Mouse (Mus musculus) stomach, postnatal 0 days (tissue): ENCODE results near the gene Fnip2. TPM values are rescaled to one million over a fixed set of nuclear protein-coding genes. Genes with fewer than 3 reads are reported as not detected.

ENCODE experiments used
- ATAC-seq: fragments of 200-750 bp; cut with Nextera tagmentation; 2 replicates; pipeline ENCODE4 v1.8.0; 2017; ENCODE audit not compliant: low FRiP score, low TSS enrichment
- DNase-seq: peaks from one replicate; pipeline ENCODE4 v3.0.0-alpha.2; 2016; ENCODE audit warnings: low spot score
- H3K27ac ChIP-seq: fragments of 300-500 bp; sonication (generic); replicated peaks from 2 replicates; pipeline ENCODE4 v1.5.1; 2014; ENCODE audit warnings: mild to moderate bottlenecking, control low read depth
- H3K27me3 ChIP-seq: fragments of 300-500 bp; sonication (generic); 2 replicates; pipeline ENCODE4 v1.6.1; 2014; ENCODE audit warnings: low read length; ENCODE audit not compliant: control insufficient read depth, insufficient read depth
- H3K36me3 ChIP-seq: fragments of 300-500 bp; sonication (generic); 2 replicates; pipeline ENCODE4 v1.6.1; 2014; ENCODE audit warnings: low read length, mixed read lengths; ENCODE audit not compliant: control insufficient read depth, insufficient read depth
- H3K4me1 ChIP-seq: fragments of 300-500 bp; sonication (generic); replicated peaks from 2 replicates; pipeline ENCODE4 v1.6.1; 2014; ENCODE audit warnings: antibody characterized with exemption; ENCODE audit not compliant: control insufficient read depth, insufficient read depth
- H3K4me2 ChIP-seq: fragments of 300-500 bp; sonication (generic); replicated peaks from 2 replicates; pipeline ENCODE4 v1.6.1; 2014; ENCODE audit warnings: low read depth, mild to moderate bottlenecking, control low read depth, moderate library complexity
- H3K4me3 ChIP-seq: fragments of 300-500 bp; sonication (generic); 2 replicates; pipeline ENCODE4 v1.5.1; 2014; ENCODE audit warnings: low read depth, low read length, control low read depth
- H3K9ac ChIP-seq: fragments of 300-500 bp; sonication (generic); 2 replicates; pipeline ENCODE4 v1.6.1; 2014; ENCODE audit warnings: mild to moderate bottlenecking, low read length, control low read depth, mixed read lengths
- H3K9me3 ChIP-seq: fragments of 300-500 bp; sonication (generic); 2 replicates; pipeline ENCODE4 v1.6.1; 2016; ENCODE audit warnings: low read length; ENCODE audit not compliant: control insufficient read depth
- CTCF ChIP-seq: IDR thresholded peaks from 2 replicates; pipeline ENCODE4 v1.5.1; 2016; ENCODE audit warnings: antibody characterized with exemption, low read depth, mild to moderate bottlenecking, moderate library complexity
- EP300 ChIP-seq: optimal IDR thresholded peaks from 2 replicates; pipeline ENCODE3; 2016; ENCODE audit warnings: antibody characterized with exemption
- WGBS: fragments of 180-500 bp; shearing (Covaris S2); extraction: QIAGEN DNeasy Blood & Tissue Kit; methylation state at CpG from one replicate; pipeline ENCODE4 v1.1.7; 2014; 5-methylcytosine and 5-hydroxymethylcytosine counted together
- polyA plus RNA-seq: library from polyadenylated mRNA; unstranded; fragments of >200 nt; fragmentation: Nextera tagmentation; extraction: Ambion mirVana; gene quantifications from 2 replicates; pipeline ENCODE4 v1.2.1, GENCODE M21; 2015

Fnip2 gene
- polyA plus RNA-seq, 1 experiment from 2014 or later: 2.5 TPM

GRCm38 (mm10) chr3:79527521-79527920, 40.1 kb downstream of the Fnip2 start:
- DNase-seq (no peak), ATAC-seq (no peak)
- TF ChIP-seq EP300: no peak
- TF ChIP-seq CTCF: no peak
- no peak overlapping the region for H3K9ac ChIP-seq
- H3K36me3 ChIP-seq: no peaks in the 10 kb centered on the region
- H3K9me3 ChIP-seq: no peaks in the 10 kb centered on the region
- no peak overlapping the region for H3K4me2 ChIP-seq
- 0 out of 2 replicates have a peak overlapping the region, but pooled peaks have one; percentile 18 for H3K27ac ChIP-seq
- no peak overlapping the region for H3K4me3 ChIP-seq
- 78% methylated on average over 3 of the region's 3 CpGs for WGBS
- H3K4me1 ChIP-seq: peaks cover 4% of the 10 kb centered on the region; the same call in 1 of the 2 replicates
- H3K27me3 ChIP-seq: no peaks in the 10 kb centered on the region

GRCm38 (mm10) chr3:79523349-79523748, 44.2 kb downstream of the Fnip2 start:
- Histone ChIP-seq H3K4me1 (peaks cover 15% of the 10 kb centered on the region), H3K27me3 (no peaks in the 10 kb centered on the region)
- peak; percentile 87 for ATAC-seq

GRCm38 (mm10) chr3:79519862-79520261, 47.7 kb downstream of the Fnip2 start:
- H3K36me3 ChIP-seq: no peaks in the 10 kb centered on the region
- no peaks in the 10 kb centered on the region for H3K27me3 ChIP-seq
- H3K27ac ChIP-seq: no peak overlapping the region
- TF ChIP-seq EP300: no peak
- no peak overlapping the region for H3K4me2 ChIP-seq
- H3K4me3 ChIP-seq: no peak overlapping the region
- H3K4me1 ChIP-seq: peaks cover 11% of the 10 kb centered on the region
- WGBS: 58% methylated on average over 9 of the region's 9 CpGs
- no peak overlapping the region for H3K9ac ChIP-seq
- DNase-seq (no peak), ATAC-seq (no peak)
- H3K9me3 ChIP-seq: no peaks in the 10 kb centered on the region

More at GRCm38 (mm10) chr3:79523349-79523748, 44.2 kb downstream of the Fnip2 start:
- H3K9me3 ChIP-seq: no peaks in the 10 kb centered on the region
- H3K4me3 ChIP-seq: no peak overlapping the region
- no peak overlapping the region for H3K4me2 ChIP-seq
- peak; percentile 57 for DNase-seq
- no peak overlapping the region for H3K9ac ChIP-seq
- 39% methylated on average over 4 of the region's 4 CpGs for WGBS
- TF ChIP-seq EP300 (no peak), CTCF (no peak)
- H3K36me3 ChIP-seq: no peaks in the 10 kb centered on the region
- no peak overlapping the region for H3K27ac ChIP-seq

GRCm38 (mm10) chr3:79518761-79519527, 48.7 kb downstream of the Fnip2 start:
- peak; percentile 64 for DNase-seq
- H3K9ac ChIP-seq: 0 out of 2 replicates have a peak overlapping the region, but pooled peaks have one; percentile 18
- no peaks in the 10 kb centered on the region for H3K27me3 ChIP-seq
- H3K4me1 ChIP-seq: peaks cover 11% of the 10 kb centered on the region
- H3K4me3 ChIP-seq: no peak overlapping the region
- 30% methylated on average over 13 of the region's 13 CpGs for WGBS
- peak overlapping the region; percentile 40 for H3K27ac ChIP-seq
- H3K4me2 ChIP-seq: no peak overlapping the region
- no peaks in the 10 kb centered on the region for H3K9me3 ChIP-seq
- ATAC-seq: peak; percentile 66
- TF ChIP-seq EP300 (no peak), CTCF (peak; percentile 56)
- H3K36me3 ChIP-seq: no peaks in the 10 kb centered on the region

GRCm38 (mm10) chr3:79517884-79518591, 49.6 kb downstream of the Fnip2 start:
- TF ChIP-seq CTCF (no peak), EP300 (no peak)
- H3K27ac ChIP-seq: no peak overlapping the region
- no peak overlapping the region for H3K4me2 ChIP-seq
- no peaks in the 10 kb centered on the region for H3K9me3 ChIP-seq
- H3K9ac ChIP-seq: no peak overlapping the region
- no peak for ATAC-seq
- no peak for DNase-seq
- peaks cover 11% of the 10 kb centered on the region for H3K4me1 ChIP-seq
- WGBS: 71% methylated on average over 17 of the region's 17 CpGs
- no peaks in the 10 kb centered on the region for H3K36me3 ChIP-seq
- no peak overlapping the region for H3K4me3 ChIP-seq
- no peaks in the 10 kb centered on the region for H3K27me3 ChIP-seq

GRCm38 (mm10) chr3:79516958-79517357, 50.6 kb downstream of the Fnip2 start:
- ATAC-seq (no peak), DNase-seq (no peak)
- TF ChIP-seq CTCF: no peak
- Histone ChIP-seq H3K4me2 (no peak overlapping the region), H3K27me3 (no peaks in the 10 kb centered on the region), H3K36me3 (no peaks in the 10 kb centered on the region), H3K4me3 (no peak overlapping the region), H3K9ac (no peak overlapping the region), H3K9me3 (no peaks in the 10 kb centered on the region), H3K4me1 (peaks cover 11% of the 10 kb centered on the region), H3K27ac (0 out of 2 replicates have a peak overlapping the region, but pooled peaks have one; percentile 30)
- 87% methylated on average over 4 of the region's 4 CpGs for WGBS
